Mouse (Mus musculus) hindbrain, postnatal 0 days (tissue): Measurements from ENCODE around the gene Foxp1. TPM values are rescaled to one million over a fixed set of nuclear protein-coding genes. Genes with fewer than 3 reads are reported as not detected.

Experiments used
- ATAC-seq: fragments of 200-750 bp; cut with Nextera tagmentation; 2 replicates; pipeline ENCODE4 v1.8.0; 2017; ENCODE audit warnings: mild to moderate bottlenecking, moderate TSS enrichment, moderate library complexity
- DNase-seq: peaks from one replicate; pipeline ENCODE4 v3.0.0-alpha.2; 2015; ENCODE audit warnings: low spot score
- H3K27ac ChIP-seq: fragments of 300-500 bp; sonication (generic); 2 replicates; pipeline ENCODE4 v1.5.1; 2014; ENCODE audit warnings: mild to moderate bottlenecking
- H3K27me3 ChIP-seq: fragments of 300-500 bp; sonication (generic); 2 replicates; pipeline ENCODE4 v1.6.1; 2014; ENCODE audit warnings: low read length, mixed read lengths; ENCODE audit not compliant: insufficient read depth
- H3K36me3 ChIP-seq: fragments of 300-500 bp; sonication (generic); 2 replicates; pipeline ENCODE4 v1.6.1; 2014; ENCODE audit warnings: low read length, mixed read lengths; ENCODE audit not compliant: insufficient read depth
- H3K4me1 ChIP-seq: fragments of 300-500 bp; sonication (generic); 2 replicates; pipeline ENCODE4 v1.6.1; 2014; ENCODE audit warnings: antibody characterized with exemption, low read length, mixed read lengths; ENCODE audit not compliant: insufficient read depth
- H3K4me2 ChIP-seq: fragments of 300-500 bp; sonication (generic); 2 replicates; pipeline ENCODE4 v1.6.1; 2014; ENCODE audit warnings: low read depth, mild to moderate bottlenecking, low read length, moderate library complexity, mixed read lengths
- H3K4me3 ChIP-seq: fragments of 300-500 bp; sonication (generic); 2 replicates; pipeline ENCODE4 v1.5.1; 2014; ENCODE audit warnings: low read length
- H3K9ac ChIP-seq: fragments of 300-500 bp; sonication (generic); replicated peaks from 2 replicates; pipeline ENCODE4 v1.6.1; 2014; ENCODE audit warnings: mild to moderate bottlenecking, low read length, moderate library complexity, mixed read lengths
- H3K9me3 ChIP-seq: fragments of 300-500 bp; sonication (generic); 2 replicates; pipeline ENCODE4 v1.6.1; 2016; ENCODE audit warnings: low read length, mixed read lengths
- CTCF ChIP-seq: IDR thresholded peaks from 2 replicates; pipeline ENCODE4 v1.5.1; 2016; ENCODE audit warnings: antibody characterized with exemption, control low read depth, low read depth
- WGBS: fragments of 180-500 bp; shearing (Covaris S2); extraction: QIAGEN DNeasy Blood & Tissue Kit; methylation state at CpG from one replicate; pipeline ENCODE4 v1.1.7; 2014; 5-methylcytosine and 5-hydroxymethylcytosine counted together
- polyA plus RNA-seq: library from polyadenylated mRNA; unstranded; fragments of >200 nt; fragmentation: Nextera tagmentation; extraction: Ambion mirVana; gene quantifications from 2 replicates; pipeline ENCODE4 v1.2.1, GENCODE M21; 2015
- total RNA-seq: library from RNA; depleted of rRNA; stranded (reverse); fragments of >200 nt; gene quantifications from 2 replicates; pipeline ENCODE4 v1.2.3, GENCODE M21; 2014

The Foxp1 gene
- total and polyA plus RNA-seq, 2 experiments from 2014 or later = 53.6 to 54.8 TPM

GRCm38 (mm10) chr6:99402370-99402769 is 120.2 kb downstream of the Foxp1 start:
- Histone ChIP-seq H3K36me3 (no peaks in the 10 kb centered on the region), H3K4me2 (no peak overlapping the region), H3K4me3 (no peak overlapping the region), H3K27me3 (no peaks in the 10 kb centered on the region), H3K9ac (no peak overlapping the region), H3K27ac (no peak overlapping the region), H3K9me3 (no peaks in the 10 kb centered on the region), H3K4me1 (no peaks in the 10 kb centered on the region)
- DNase-seq = no peak
- TF ChIP-seq CTCF = no peak
- WGBS = 74% methylated on average over 3 of the region's 3 CpGs
- no peak for ATAC-seq

DNA sequence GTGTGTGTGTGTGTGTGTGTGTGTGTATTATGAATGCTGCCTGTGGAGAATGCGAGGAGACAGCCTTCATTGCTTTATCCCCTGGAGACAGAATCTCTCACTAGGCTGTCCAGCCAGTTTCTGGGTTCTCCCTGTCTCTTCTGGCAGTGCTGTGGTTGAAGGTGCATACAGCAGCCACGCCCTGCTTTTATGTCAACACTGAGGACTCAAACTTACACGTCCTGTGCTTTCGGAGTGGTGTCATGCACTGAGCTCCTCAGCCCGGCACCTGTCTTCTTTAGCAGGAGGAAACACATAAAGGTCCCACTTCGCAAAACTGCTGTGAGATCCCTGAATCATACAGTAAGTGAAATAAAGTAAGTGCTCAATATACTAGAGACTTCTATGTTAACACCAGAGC is 120.7 kb downstream of the Foxp1 start:
- DNase-seq (no peak), ATAC-seq (no peak)
- 90% methylated on average over 6 of the region's 6 CpGs for WGBS
- Histone ChIP-seq H3K27me3 (no peaks in the 10 kb centered on the region), H3K4me2 (no peak overlapping the region), H3K4me1 (no peaks in the 10 kb centered on the region), H3K9me3 (no peaks in the 10 kb centered on the region), H3K36me3 (no peaks in the 10 kb centered on the region), H3K4me3 (no peak overlapping the region), H3K9ac (no peak overlapping the region), H3K27ac (no peak overlapping the region)
- no peak for TF ChIP-seq CTCF

DNA sequence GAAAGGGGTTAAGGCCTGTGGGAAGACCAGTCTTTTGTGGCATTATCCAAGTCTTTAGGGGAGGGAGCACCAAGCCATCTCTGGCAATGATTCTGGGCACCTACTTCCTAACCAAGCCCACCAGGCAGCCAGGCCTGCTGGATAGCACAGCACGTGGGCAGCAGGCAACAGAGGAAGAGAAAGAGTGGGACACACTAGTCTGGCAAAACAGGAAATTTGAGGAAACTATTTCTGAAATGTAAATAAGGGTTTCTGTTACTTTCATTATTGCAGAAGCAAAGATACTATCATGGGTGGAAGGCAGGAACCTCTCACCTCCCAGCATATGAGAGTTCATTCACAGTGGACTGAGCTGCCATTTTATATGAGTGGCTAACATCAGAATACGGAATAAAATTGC is 121.3 kb downstream of the Foxp1 start:
- TF ChIP-seq CTCF = no peak
- WGBS = 60% methylated on average over 2 of the region's 2 CpGs
- Histone ChIP-seq H3K4me2 (no peak overlapping the region), H3K36me3 (no peaks in the 10 kb centered on the region), H3K27me3 (no peaks in the 10 kb centered on the region), H3K9ac (no peak overlapping the region), H3K4me1 (no peaks in the 10 kb centered on the region), H3K27ac (no peak overlapping the region), H3K9me3 (no peaks in the 10 kb centered on the region), H3K4me3 (no peak overlapping the region)
- no peak for ATAC-seq
- no peak for DNase-seq

- Histone ChIP-seq H3K36me3 (no peaks in the 10 kb centered on the region), H3K4me1 (no peaks in the 10 kb centered on the region), H3K9me3 (no peaks in the 10 kb centered on the region), H3K4me3 (no peak overlapping the region), H3K27me3 (no peaks in the 10 kb centered on the region), H3K9ac (no peak overlapping the region), H3K27ac (no peak overlapping the region), H3K4me2 (no peak overlapping the region)
- ATAC-seq = no peak
- no peak for DNase-seq
- WGBS = 64% methylated on average over 12 of the region's 12 CpGs
- no peak for TF ChIP-seq CTCF
Observed at GRCm38 (mm10) chr6:99395745-99396144, 126.8 kb downstream of the Foxp1 start.

DNA sequence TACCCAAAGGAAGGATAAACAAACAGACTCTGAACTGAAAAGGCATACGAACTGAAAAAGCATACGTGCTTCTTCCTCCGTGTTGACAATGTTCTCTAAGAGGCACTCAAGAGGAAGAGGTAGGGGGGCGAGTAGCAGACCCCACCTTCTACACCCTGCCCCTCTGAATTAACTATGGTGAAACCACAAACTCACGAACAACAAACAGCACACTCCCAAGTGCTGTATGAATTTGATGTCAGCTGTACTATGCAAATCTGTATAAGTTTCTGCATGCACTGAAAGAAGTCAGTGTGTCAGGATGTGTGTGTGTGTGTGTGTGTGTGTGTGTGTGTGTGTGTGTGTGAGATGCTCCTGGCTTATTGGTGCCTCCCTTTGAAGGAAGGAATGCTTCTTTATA is 127.7 kb downstream of the Foxp1 start:
- Histone ChIP-seq H3K4me3 (no peak overlapping the region), H3K4me1 (no peaks in the 10 kb centered on the region), H3K36me3 (no peaks in the 10 kb centered on the region), H3K9me3 (no peaks in the 10 kb centered on the region), H3K27me3 (no peaks in the 10 kb centered on the region), H3K27ac (no peak overlapping the region), H3K9ac (no peak overlapping the region), H3K4me2 (no peak overlapping the region)
- ATAC-seq (no peak), DNase-seq (no peak)
- TF ChIP-seq CTCF = no peak
- 73% methylated on average over 5 of the region's 5 CpGs for WGBS

- Histone ChIP-seq H3K4me3 (no peak overlapping the region), H3K9me3 (no peaks in the 10 kb centered on the region), H3K27me3 (no peaks in the 10 kb centered on the region), H3K4me2 (no peak overlapping the region), H3K27ac (no peak overlapping the region), H3K4me1 (no peaks in the 10 kb centered on the region), H3K36me3 (no peaks in the 10 kb centered on the region), H3K9ac (no peak overlapping the region)
- no peak for DNase-seq
- TF ChIP-seq CTCF = no peak
- ATAC-seq = no peak
- WGBS = 92% methylated on average over 6 of the region's 6 CpGs
Observed at GRCm38 (mm10) chr6:99392484-99392883, 130.0 kb downstream of the Foxp1 start.

DNA sequence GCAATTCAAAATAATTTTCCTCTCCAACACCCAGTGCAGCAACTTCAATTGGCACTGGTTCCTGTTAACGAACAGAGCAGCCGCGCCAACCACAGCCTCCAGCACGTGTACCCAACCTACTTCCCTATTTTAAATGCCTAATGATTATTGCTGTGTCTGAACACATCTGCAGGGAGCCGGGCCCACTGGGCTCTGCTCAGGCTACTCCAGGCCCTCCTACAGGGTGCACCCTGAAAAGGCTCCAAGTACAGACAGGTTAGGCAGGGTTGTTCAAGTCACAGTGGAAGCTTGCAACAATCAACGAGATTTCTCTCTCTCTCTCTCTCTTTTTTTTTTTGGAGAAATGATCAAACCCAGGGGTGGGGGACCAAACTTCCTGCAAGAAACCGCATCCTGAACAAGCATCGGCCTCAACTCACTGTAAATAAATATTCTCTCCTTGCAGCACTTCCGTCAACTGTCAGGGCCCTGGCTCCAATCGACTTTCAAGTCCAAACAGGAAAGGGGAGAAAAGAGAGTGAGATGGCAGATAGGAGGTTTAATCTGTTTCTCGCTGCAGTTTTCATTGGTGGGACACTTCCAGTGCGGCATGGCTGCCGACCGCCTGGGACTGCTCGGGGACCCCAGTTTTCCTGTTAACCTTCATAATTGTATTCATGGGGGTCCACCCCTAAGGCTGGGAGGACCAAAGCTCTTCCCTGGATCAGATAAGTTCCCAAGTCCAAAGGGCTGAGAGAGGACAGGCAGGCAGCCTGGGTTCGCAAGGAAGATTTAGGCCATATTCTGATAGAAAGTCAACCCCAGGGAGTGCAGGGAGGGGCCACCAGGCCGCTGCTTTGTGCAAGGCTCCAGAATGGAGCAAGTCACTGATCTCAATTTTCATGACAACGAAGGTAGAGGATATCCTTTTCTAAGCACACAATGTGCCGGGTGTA is 133.5 kb downstream of the Foxp1 start:
- no peak for TF ChIP-seq CTCF
- H3K27me3 ChIP-seq = no peaks in the 10 kb centered on the region
- no peak for DNase-seq
- H3K4me2 ChIP-seq = no peak overlapping the region
- no peak overlapping the region for H3K4me3 ChIP-seq
- no peaks in the 10 kb centered on the region for H3K36me3 ChIP-seq
- WGBS = 76% methylated on average over 19 of the region's 19 CpGs
- no peak for ATAC-seq
- no peak overlapping the region for H3K9ac ChIP-seq
- no peaks in the 10 kb centered on the region for H3K9me3 ChIP-seq
- no peak overlapping the region for H3K27ac ChIP-seq
- no peaks in the 10 kb centered on the region for H3K4me1 ChIP-seq
